Mouse (Mus musculus) neural tube, embryonic 12.5 days (tissue): Measurements from ENCODE around the gene Gm13290. TPM values are rescaled to one million over a fixed set of nuclear protein-coding genes. Genes with fewer than 3 reads are reported as not detected.
"Not testable (repeated sequence)": the region's sequence is repeated elsewhere in the genome, so short reads cannot be mapped to it uniquely, and the experiment has no call there.

Experiments
- ATAC-seq: fragments of 200-750 bp; cut with Nextera tagmentation; 2 replicates; pipeline ENCODE4 v1.8.0; 2017; ENCODE audit warnings: low read depth, mild to moderate bottlenecking, moderate TSS enrichment, moderate library complexity; ENCODE audit not compliant: low FRiP score
- H3K27ac ChIP-seq: fragments of 300-500 bp; sonication (generic); 2 replicates; pipeline ENCODE4 v1.5.1; 2016
- H3K27me3 ChIP-seq: fragments of 300-500 bp; sonication (generic); replicated peaks from 2 replicates; pipeline ENCODE4 v1.6.1; 2016; ENCODE audit warnings: mild to moderate bottlenecking
- H3K36me3 ChIP-seq: fragments of 300-500 bp; sonication (generic); 2 replicates; pipeline ENCODE4 v1.6.1; 2016; ENCODE audit warnings: mild to moderate bottlenecking
- H3K4me1 ChIP-seq: fragments of 300-500 bp; sonication (generic); 2 replicates; pipeline ENCODE4 v1.6.1; 2016
- H3K4me2 ChIP-seq: fragments of 300-500 bp; sonication (generic); replicated peaks from 2 replicates; pipeline ENCODE4 v1.6.1; 2016; ENCODE audit warnings: mild to moderate bottlenecking
- H3K4me3 ChIP-seq: fragments of 300-500 bp; sonication (generic); 2 replicates; pipeline ENCODE4 v1.5.1; 2016
- H3K9ac ChIP-seq: fragments of 300-500 bp; sonication (generic); 2 replicates; pipeline ENCODE4 v1.6.1; 2016; ENCODE audit warnings: mild to moderate bottlenecking
- H3K9me3 ChIP-seq: fragments of 300-500 bp; sonication (generic); 2 replicates; pipeline ENCODE4 v1.6.1; 2016; ENCODE audit warnings: mild to moderate bottlenecking
- WGBS: fragments of 180-500 bp; shearing (Covaris S2); methylation state at CpG from one replicate; pipeline ENCODE4 v1.1.7; 2016; 5-methylcytosine and 5-hydroxymethylcytosine counted together
- polyA plus RNA-seq: library from polyadenylated mRNA; unstranded; fragments of >200 nt; fragmentation: Nextera tagmentation; extraction: Ambion mirVana; gene quantifications from 2 replicates; pipeline ENCODE4 v1.2.1, GENCODE M21; 2016

Gene Gm13290
- polyA plus RNA-seq, 1 experiment from 2014 or later: 0.22 TPM

DNA sequence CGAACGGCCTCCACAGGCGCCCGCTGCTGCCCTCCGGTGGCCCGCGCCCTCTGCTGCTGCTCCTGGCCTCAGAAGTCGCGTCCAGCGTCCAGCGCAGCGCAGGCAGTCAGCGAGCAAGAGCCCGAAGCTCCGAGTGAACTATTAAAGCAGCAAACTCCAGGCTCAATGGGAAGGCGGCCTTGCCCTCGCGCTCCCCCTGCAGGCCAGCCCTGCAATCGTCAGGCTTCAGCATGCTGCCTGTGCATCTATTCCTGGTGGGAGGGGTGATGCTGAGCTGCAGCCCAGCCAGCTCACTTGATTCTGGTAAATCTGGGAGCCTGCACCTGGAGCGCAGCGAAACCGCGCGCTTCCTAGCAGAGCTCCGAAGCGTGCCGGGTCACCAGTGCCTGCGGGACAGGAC, 14.8 kb downstream of the Gm13290 start, which contains the start of gene Gm13277:
TSS of gene Gm13277 (plus strand) at position 231 of the 400 bp plus-strand sequence.
- H3K4me1 ChIP-seq, H3K27ac ChIP-seq, H3K4me2 ChIP-seq, H3K9ac ChIP-seq, ATAC-seq, H3K36me3 ChIP-seq, H3K27me3 ChIP-seq, H3K9me3 ChIP-seq, H3K4me3 ChIP-seq: not testable (repeated sequence)
- WGBS: 0% methylated on average over 4 of the region's 28 CpGs

DNA sequence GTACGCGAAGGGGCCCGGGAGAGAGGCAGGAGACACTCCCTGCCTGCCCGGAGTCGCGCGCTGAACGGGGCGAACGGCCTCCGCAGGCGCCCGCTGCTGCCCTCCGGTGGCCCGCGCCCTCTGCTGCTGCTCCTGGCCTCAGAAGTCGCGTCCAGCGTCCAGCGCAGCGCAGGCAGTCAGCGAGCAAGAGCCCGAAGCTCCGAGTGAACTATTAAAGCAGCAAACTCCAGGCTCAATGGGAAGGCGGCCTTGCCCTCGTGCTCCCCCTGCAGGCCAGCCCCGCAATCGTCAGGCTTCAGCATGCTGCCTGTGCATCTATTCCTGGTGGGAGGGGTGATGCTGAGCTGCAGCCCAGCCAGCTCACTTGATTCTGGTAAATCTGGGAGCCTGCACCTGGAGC, 17.6 kb downstream of the Gm13290 start, which contains the start of gene Gm13278:
TSS of gene Gm13278 (plus strand) at position 301 of the 400 bp plus-strand sequence.
- H3K4me3 ChIP-seq, ATAC-seq, H3K9me3 ChIP-seq, H3K9ac ChIP-seq, H3K4me2 ChIP-seq, H3K4me1 ChIP-seq, H3K27me3 ChIP-seq, H3K27ac ChIP-seq, H3K36me3 ChIP-seq: not testable (repeated sequence)
- WGBS: no CpG with 5 or more reads among the region's 28 CpGs

DNA sequence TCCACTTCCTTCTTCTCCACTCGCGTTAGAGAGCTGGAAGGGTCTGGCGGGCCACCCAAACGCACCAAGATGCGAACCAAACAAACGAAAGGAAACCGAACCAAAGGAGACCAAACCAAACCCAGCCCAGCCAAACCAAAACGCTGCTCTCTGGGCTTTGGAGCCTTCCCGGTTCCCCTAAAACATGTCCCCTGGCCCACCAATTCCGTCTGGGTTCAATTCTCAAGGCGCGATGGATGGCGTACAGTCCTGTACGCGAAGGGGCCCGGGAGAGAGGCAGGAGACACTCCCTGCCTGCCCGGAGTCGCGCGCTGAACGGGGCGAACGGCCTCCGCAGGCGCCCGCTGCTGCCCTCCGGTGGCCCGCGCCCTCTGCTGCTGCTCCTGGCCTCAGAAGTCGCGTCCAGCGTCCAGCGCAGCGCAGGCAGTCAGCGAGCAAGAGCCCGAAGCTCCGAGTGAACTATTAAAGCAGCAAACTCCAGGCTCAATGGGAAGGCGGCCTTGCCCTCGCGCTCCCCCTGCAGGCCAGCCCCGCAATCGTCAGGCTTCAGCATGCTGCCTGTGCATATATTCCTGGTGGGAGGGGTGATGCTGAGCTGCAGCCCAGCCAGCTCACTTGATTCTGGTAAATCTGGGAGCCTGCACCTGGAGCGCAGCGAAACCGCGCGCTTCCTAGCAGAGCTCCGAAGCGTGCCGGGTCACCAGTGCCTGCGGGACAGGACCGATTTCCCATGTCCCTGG, 20.5 kb downstream of the Gm13290 start, which contains the start of gene Gm13275:
TSS of gene Gm13275 (plus strand) at position 552 of the 740 bp plus-strand sequence.
- H3K4me1 ChIP-seq, H3K36me3 ChIP-seq, H3K27me3 ChIP-seq, H3K27ac ChIP-seq, H3K4me3 ChIP-seq, H3K4me2 ChIP-seq, ATAC-seq, H3K9me3 ChIP-seq, H3K9ac ChIP-seq: not testable (repeated sequence)
- WGBS: 0% methylated on average over 11 of the region's 52 CpGs

DNA sequence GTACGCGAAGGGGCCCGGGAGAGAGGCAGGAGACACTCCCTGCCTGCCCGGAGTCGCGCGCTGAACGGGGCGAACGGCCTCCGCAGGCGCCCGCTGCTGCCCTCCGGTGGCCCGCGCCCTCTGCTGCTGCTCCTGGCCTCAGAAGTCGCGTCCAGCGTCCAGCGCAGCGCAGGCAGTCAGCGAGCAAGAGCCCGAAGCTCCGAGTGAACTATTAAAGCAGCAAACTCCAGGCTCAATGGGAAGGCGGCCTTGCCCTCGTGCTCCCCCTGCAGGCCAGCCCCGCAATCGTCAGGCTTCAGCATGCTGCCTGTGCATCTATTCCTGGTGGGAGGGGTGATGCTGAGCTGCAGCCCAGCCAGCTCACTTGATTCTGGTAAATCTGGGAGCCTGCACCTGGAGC, 23.5 kb downstream of the Gm13290 start, which contains the start of gene Gm13279:
TSS of gene Gm13279 (plus strand) at position 301 of the 400 bp plus-strand sequence.
- H3K9me3 ChIP-seq, H3K36me3 ChIP-seq, H3K4me3 ChIP-seq, ATAC-seq, H3K9ac ChIP-seq, H3K27ac ChIP-seq, H3K4me2 ChIP-seq, H3K27me3 ChIP-seq, H3K4me1 ChIP-seq: not testable (repeated sequence)
- WGBS: no CpG with 5 or more reads among the region's 28 CpGs

DNA sequence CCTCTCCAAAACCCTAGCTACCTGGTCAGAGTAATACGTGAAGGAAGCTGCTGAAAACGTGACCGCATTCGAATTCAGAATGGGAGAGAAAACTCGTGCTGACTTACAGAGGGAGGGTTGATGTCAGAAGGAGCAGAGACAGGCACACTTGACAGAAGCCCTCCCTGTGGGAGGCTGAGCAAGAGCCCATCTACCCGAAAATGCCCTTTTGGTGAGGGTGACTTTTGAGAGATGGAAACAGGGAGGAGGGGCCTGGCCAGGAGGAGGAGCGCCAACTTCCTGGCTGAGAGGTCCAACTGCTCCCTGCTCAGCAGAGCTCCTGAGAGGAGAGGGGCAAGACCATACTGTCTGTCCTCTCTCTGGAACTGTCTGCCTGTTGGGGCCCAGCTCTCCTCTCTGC, 25.7 kb downstream of the Gm13290 start, which contains the start of gene Gm13285:
TSS of gene Gm13285 (plus strand) at position 301 of the 400 bp plus-strand sequence.
- H3K27me3 ChIP-seq, H3K4me1 ChIP-seq, H3K9ac ChIP-seq, H3K36me3 ChIP-seq, H3K4me2 ChIP-seq, H3K9me3 ChIP-seq, ATAC-seq, H3K4me3 ChIP-seq, H3K27ac ChIP-seq: not testable (repeated sequence)
- WGBS: 13% methylated on average over 5 of the region's 7 CpGs

DNA sequence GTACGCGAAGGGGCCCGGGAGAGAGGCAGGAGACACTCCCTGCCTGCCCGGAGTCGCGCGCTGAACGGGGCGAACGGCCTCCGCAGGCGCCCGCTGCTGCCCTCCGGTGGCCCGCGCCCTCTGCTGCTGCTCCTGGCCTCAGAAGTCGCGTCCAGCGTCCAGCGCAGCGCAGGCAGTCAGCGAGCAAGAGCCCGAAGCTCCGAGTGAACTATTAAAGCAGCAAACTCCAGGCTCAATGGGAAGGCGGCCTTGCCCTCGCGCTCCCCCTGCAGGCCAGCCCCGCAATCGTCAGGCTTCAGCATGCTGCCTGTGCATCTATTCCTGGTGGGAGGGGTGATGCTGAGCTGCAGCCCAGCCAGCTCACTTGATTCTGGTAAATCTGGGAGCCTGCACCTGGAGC, 29.3 kb downstream of the Gm13290 start, which contains the start of gene Gm13287:
TSS of gene Gm13287 (plus strand) at position 301 of the 400 bp plus-strand sequence.
- H3K27ac ChIP-seq, H3K9ac ChIP-seq, H3K4me1 ChIP-seq, H3K4me3 ChIP-seq, H3K27me3 ChIP-seq, H3K36me3 ChIP-seq, H3K9me3 ChIP-seq, ATAC-seq, H3K4me2 ChIP-seq: not testable (repeated sequence)
- WGBS: no CpG with 5 or more reads among the region's 29 CpGs

DNA sequence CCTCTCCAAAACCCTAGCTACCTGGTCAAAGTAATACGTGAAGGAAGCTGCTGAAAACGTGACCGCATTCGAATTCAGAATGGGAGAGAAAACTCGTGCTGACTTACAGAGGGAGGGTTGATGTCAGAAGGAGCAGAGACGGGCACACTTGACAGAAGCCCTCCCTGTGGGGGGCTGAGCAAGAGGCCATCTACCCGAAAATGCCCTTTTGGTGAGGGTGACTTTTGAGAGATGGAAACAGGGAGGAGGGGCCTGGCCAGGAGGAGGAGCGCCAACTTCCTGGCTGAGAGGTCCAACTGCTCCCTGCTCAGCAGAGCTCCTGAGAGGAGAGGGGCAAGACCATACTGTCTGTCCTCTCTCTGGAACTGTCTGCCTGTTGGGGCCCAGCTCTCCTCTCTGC, 31.6 kb downstream of the Gm13290 start, which contains the start of gene Gm13288:
TSS of gene Gm13288 (plus strand) at position 301 of the 400 bp plus-strand sequence.
- not testable (repeated sequence) for H3K9me3 ChIP-seq, H3K9ac ChIP-seq, H3K4me1 ChIP-seq, H3K27me3 ChIP-seq, H3K4me3 ChIP-seq, H3K36me3 ChIP-seq, ATAC-seq, H3K27ac ChIP-seq
- no CpG with 5 or more reads among the region's 8 CpGs for WGBS
- H3K4me2 ChIP-seq: peak within 1 kb of the TSS; percentile 46

DNA sequence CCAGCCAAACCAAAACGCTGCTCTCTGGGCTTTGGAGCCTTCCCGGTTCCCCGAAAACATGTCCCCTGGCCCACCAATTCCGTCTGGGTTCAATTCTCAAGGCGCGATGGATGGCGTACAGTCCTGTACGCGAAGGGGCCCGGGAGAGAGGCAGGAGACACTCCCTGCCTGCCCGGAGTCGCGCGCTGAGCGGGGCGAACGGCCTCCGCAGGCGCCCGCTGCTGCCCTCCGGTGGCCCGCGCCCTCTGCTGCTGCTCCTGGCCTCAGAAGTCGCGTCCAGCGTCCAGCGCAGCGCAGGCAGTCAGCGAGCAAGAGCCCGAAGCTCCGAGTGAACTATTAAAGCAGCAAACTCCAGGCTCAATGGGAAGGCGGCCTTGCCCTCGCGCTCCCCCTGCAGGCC, 32.1 kb downstream of the Gm13290 start:
- ATAC-seq, H3K4me1 ChIP-seq, H3K4me3 ChIP-seq, H3K9ac ChIP-seq, H3K27me3 ChIP-seq, H3K9me3 ChIP-seq, H3K36me3 ChIP-seq, H3K27ac ChIP-seq: not testable (repeated sequence)
- peak overlapping the region; percentile 46 for H3K4me2 ChIP-seq
- 0% methylated on average over 6 of the region's 34 CpGs for WGBS

DNA sequence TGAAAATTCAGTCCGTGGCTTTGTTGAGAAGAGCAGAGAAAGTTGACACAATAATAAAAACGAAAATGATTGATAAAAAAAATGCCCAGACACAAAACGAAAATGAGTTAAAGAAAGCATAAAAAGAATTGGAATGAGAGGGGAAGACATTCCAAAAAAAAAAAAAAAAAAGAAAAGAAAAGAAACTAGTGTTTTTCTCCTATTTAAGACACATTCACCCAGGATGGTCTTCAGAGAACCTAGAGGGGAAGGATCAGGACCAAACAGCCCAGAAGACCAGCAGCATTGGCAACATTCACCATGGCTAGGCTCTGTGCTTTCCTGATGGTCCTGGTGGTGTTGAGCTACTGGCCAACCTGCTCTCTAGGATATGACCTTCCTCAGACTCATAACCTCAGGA, 42.3 kb downstream of the Gm13290 start, which contains the start of gene Ifna7:
TSS of gene Ifna7 (plus strand) at position 301 of the 400 bp plus-strand sequence.
- H3K4me2 ChIP-seq: no peak within 1 kb of the TSS
- WGBS: 68% methylated on average over 3 of the region's 3 CpGs
- no peaks in the 10 kb centered on the region for H3K36me3 ChIP-seq
- H3K27ac ChIP-seq: no peak within 1 kb of the TSS
- H3K9ac ChIP-seq: no peak within 1 kb of the TSS
- no peak within 1 kb of the TSS for H3K4me3 ChIP-seq
- H3K27me3 ChIP-seq: no peaks in the 10 kb centered on the region
- no peaks in the 10 kb centered on the region for H3K9me3 ChIP-seq
- no peak for ATAC-seq
- H3K4me1 ChIP-seq: no peaks in the 10 kb centered on the region

DNA sequence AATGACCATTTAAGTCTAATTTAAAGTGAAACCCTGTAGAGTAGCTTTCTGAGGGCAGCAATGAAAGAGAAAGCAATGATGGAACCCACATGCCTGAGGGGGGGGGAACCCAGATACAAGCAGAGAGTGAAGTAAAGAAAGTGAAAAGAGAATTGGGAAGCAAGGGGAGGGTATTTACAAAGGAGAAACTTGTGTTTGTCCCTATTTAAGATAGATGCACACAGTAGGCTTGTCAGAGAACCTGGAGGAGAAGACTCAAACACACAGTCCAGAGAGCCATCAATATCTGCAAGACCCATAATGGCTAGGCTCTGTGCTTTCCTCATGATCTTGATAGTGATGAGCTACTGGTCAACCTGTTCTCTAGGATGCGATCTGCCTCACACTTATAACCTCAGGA, 46.0 kb downstream of the Gm13290 start, which contains the start of gene Ifna11:
TSS of gene Ifna11 (plus strand) at position 301 of the 400 bp plus-strand sequence.
- WGBS: 83% methylated on average over 1 of the region's 1 CpGs

DNA sequence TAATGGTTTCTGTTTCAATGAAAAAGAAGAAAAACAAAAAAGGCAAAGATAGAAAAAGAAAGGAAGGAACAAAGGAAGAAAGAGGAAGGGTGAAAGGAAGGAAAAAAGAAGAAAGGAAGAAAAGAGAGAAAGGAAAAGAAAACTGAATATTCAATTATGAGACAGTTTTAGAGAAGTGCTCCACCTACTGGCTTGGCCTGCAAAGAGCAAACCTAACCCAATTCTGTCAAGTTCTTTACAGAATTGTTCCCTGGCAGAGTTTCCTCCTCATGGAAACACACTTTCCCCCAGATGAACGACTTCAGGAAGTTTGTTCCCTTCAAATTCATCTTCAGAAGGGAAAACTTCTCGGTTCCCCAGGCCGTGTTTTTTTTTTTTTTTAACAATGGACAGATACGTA, 49.4 kb downstream of the Gm13290 start:
- Histone ChIP-seq H3K4me3 (no peak overlapping the region), H3K36me3 (no peaks in the 10 kb centered on the region), H3K4me1 (no peaks in the 10 kb centered on the region), H3K9ac (no peak overlapping the region), H3K27ac (no peak overlapping the region), H3K4me2 (no peak overlapping the region), H3K9me3 (no peaks in the 10 kb centered on the region), H3K27me3 (no peaks in the 10 kb centered on the region)
- ATAC-seq: no peak
- 27% methylated on average over 4 of the region's 4 CpGs for WGBS

More for the DNA sequence above, 46.0 kb downstream of the Gm13290 start, which contains the start of gene Ifna11:
- ATAC-seq: no peak
- Histone ChIP-seq H3K4me1 (no peaks in the 10 kb centered on the region), H3K27ac (no peak within 1 kb of the TSS), H3K9me3 (no peaks in the 10 kb centered on the region), H3K9ac (no peak within 1 kb of the TSS), H3K36me3 (no peaks in the 10 kb centered on the region), H3K4me2 (no peak within 1 kb of the TSS), H3K27me3 (no peaks in the 10 kb centered on the region), H3K4me3 (no peak within 1 kb of the TSS)
